17 mouse cellular contexts compared by ENCODE assay signal in genomic region chr1:84890005-84890393, GRCm38 (mm10). TPM values are rescaled to one million over a fixed set of nuclear protein-coding genes. Genes with fewer than 3 reads are reported as not detected.
DNase-seq lines count a peak whose midpoint lies in the region; ATAC-seq and TF ChIP-seq lines count a peak whose summit lies in the region.
"Had no signal": no experiment of that assay in that cellular context is flagged by ENCODE, and none has a peak within 500 bp of the region (broad histone marks: within the 10 kb centered on the region; RNA-seq: fewer than 3 reads in every experiment).

No protein-coding gene starts in this region.

- H3K4me3 ChIP-seq in forebrain, embryonic 13.5 days, result no peak overlapping the region
- H3K4me3 ChIP-seq in hindbrain, postnatal 0 days (ENCODE audit: low read length), result no peak overlapping the region
- no peak overlapping the region for H3K4me3 ChIP-seq in neural tube, embryonic 14.5 days (ENCODE audit: low read depth, low read length)
- H3K4me3 ChIP-seq in liver, postnatal 0 days (ENCODE audit: low read depth, low read length), result no peak overlapping the region
- H3K4me3 ChIP-seq: heart, embryonic 12.5 days; limb, embryonic 13.5 days; megakaryocyte, embryonic 14.5 days had no signal

- peak overlapping the region; percentile 63 for H3K27ac ChIP-seq in forebrain, embryonic 13.5 days
- no peak overlapping the region for H3K27ac ChIP-seq in hindbrain, postnatal 0 days
- H3K27ac ChIP-seq in neural tube, embryonic 14.5 days (ENCODE audit: low read depth, low read length), result no peak overlapping the region
- H3K27ac ChIP-seq in liver, postnatal 0 days (ENCODE audit: low read depth), result no peak overlapping the region
- H3K27ac ChIP-seq: limb, embryonic 13.5 days had no signal

- peak; percentile 11 to 26 for DNase-seq in cerebellum, postnatal 10 days
- no peak for DNase-seq in cerebellum, postnatal 25 days
- DNase-seq in hindbrain, postnatal 0 days (ENCODE audit: low spot score), result peak; percentile 10
- DNase-seq in liver, postnatal 0 days, result no peak
- DNase-seq: adrenal gland, adult 8-10 months; cerebellum, adult 11 months; gastrocnemius, postnatal 10 days; kidney, postnatal 14 days; lung, adult 2 months had no signal

- no peaks in the 10 kb centered on the region for H3K9me3 ChIP-seq in forebrain, embryonic 13.5 days (replicated peaks)
- H3K9me3 ChIP-seq in hindbrain, postnatal 0 days (ENCODE audit: low read length), result no peaks in the 10 kb centered on the region
- H3K9me3 ChIP-seq in neural tube, embryonic 14.5 days (ENCODE audit: control insufficient read depth, low read length), result no peaks in the 10 kb centered on the region
- H3K9me3 ChIP-seq in liver, postnatal 0 days (ENCODE audit: low read length), result no peaks in the 10 kb centered on the region
- H3K9me3 ChIP-seq: heart, embryonic 12.5 days had no signal

- ATAC-seq in forebrain, embryonic 13.5 days, result peak; percentile 87
- peak; percentile 60 for ATAC-seq in hindbrain, postnatal 0 days
- ATAC-seq in neural tube, embryonic 14.5 days (ENCODE audit: low read depth), result peak; percentile 76
- no peak for ATAC-seq in megakaryocyte-erythroid progenitor cell, adult 5-6 weeks (replicated peaks; ENCODE audit: low FRiP score, low TSS enrichment, poor library complexity, severe bottlenecking)
- no peak for ATAC-seq in erythroblast, adult 5-6 weeks (replicated peaks; ENCODE audit: low FRiP score, poor library complexity, severe bottlenecking)
- no peak for ATAC-seq in liver, postnatal 0 days

- H3K27me3 ChIP-seq in forebrain, embryonic 13.5 days, result no peaks in the 10 kb centered on the region
- H3K27me3 ChIP-seq in hindbrain, postnatal 0 days (ENCODE audit: insufficient read depth, low read length), result no peaks in the 10 kb centered on the region
- H3K27me3 ChIP-seq in neural tube, embryonic 14.5 days (ENCODE audit: control insufficient read depth, insufficient read depth, low read length), result no peaks in the 10 kb centered on the region
- no peaks in the 10 kb centered on the region for H3K27me3 ChIP-seq in liver, postnatal 0 days (ENCODE audit: insufficient read depth, low read length)
- H3K27me3 ChIP-seq: heart, embryonic 12.5 days; limb, embryonic 13.5 days; megakaryocyte, embryonic 14.5 days had no signal

- no peaks in the 10 kb centered on the region for H3K36me3 ChIP-seq in forebrain, embryonic 13.5 days (ENCODE audit: poor library complexity, severe bottlenecking)
- no peaks in the 10 kb centered on the region for H3K36me3 ChIP-seq in hindbrain, postnatal 0 days (ENCODE audit: insufficient read depth, low read length)
- H3K36me3 ChIP-seq in neural tube, embryonic 14.5 days (ENCODE audit: control insufficient read depth, insufficient read depth, low read length), result no peaks in the 10 kb centered on the region
- H3K36me3 ChIP-seq in liver, postnatal 0 days (replicated peaks; ENCODE audit: insufficient read depth, low read length), result no peaks in the 10 kb centered on the region
- H3K36me3 ChIP-seq: heart, embryonic 12.5 days; limb, embryonic 13.5 days had no signal

- peak overlapping the region; percentile 34 for H3K4me2 ChIP-seq in forebrain, embryonic 13.5 days
- H3K4me2 ChIP-seq in hindbrain, postnatal 0 days (ENCODE audit: low read depth, low read length), result peak overlapping the region; percentile 21; the same call in 1 of the 2 replicates
- no peak overlapping the region for H3K4me2 ChIP-seq in neural tube, embryonic 14.5 days (ENCODE audit: low read depth, low read length)
- H3K4me2 ChIP-seq in liver, postnatal 0 days (ENCODE audit: low read depth, low read length), result no peak overlapping the region
- H3K4me2 ChIP-seq: heart, embryonic 12.5 days; limb, embryonic 13.5 days had no signal

- no peak for TF ChIP-seq CTCF in hindbrain, postnatal 0 days (IDR thresholded peaks at IDR 0.05; ENCODE audit: low read depth)
- TF ChIP-seq CTCF in liver, postnatal 0 days (IDR thresholded peaks at IDR 0.05; ENCODE audit: low read depth), result no peak

- no peak for TF ChIP-seq EP300 in liver, postnatal 0 days (IDR thresholded peaks at IDR 0.05; ENCODE audit: low read depth)

- no peak overlapping the region for H3K9ac ChIP-seq in forebrain, embryonic 13.5 days
- H3K9ac ChIP-seq in hindbrain, postnatal 0 days (replicated peaks; ENCODE audit: low read length), result no peak overlapping the region
- H3K9ac ChIP-seq in neural tube, embryonic 14.5 days (replicated peaks; ENCODE audit: low read depth, low read length), result no peak overlapping the region
- H3K9ac ChIP-seq in liver, postnatal 0 days (replicated peaks), result no peak overlapping the region
- H3K9ac ChIP-seq: heart, embryonic 12.5 days; limb, embryonic 13.5 days had no signal

- WGBS in forebrain, embryonic 13.5 days, result 1% methylated on average over 7 of the region's 7 CpGs
- 11% methylated on average over 7 of the region's 7 CpGs for WGBS in hindbrain, postnatal 0 days
- 12% methylated on average over 7 of the region's 7 CpGs for WGBS in neural tube, embryonic 14.5 days
- WGBS in liver, postnatal 0 days (ENCODE audit: insufficient replicate concordance), result 73% methylated on average over 7 of the region's 7 CpGs

- peaks cover 16% of the 10 kb centered on the region for H3K4me1 ChIP-seq in forebrain, embryonic 13.5 days
- no peaks in the 10 kb centered on the region for H3K4me1 ChIP-seq in hindbrain, postnatal 0 days (ENCODE audit: insufficient read depth, low read length)
- H3K4me1 ChIP-seq in neural tube, embryonic 14.5 days (ENCODE audit: control insufficient read depth, insufficient read depth, low read length), result no peaks in the 10 kb centered on the region
- H3K4me1 ChIP-seq in liver, postnatal 0 days (ENCODE audit: insufficient read depth), result no peaks in the 10 kb centered on the region
- H3K4me1 ChIP-seq: heart, embryonic 12.5 days; limb, embryonic 13.5 days; megakaryocyte, embryonic 14.5 days had no signal

RNA-seq across cellular contexts. Expression of gene Slc16a14, which starts 44.9 kb away (rescaled TPM):
- polyA plus RNA-seq in forebrain, embryonic 13.5 days (2015; fragmentation: Nextera tagmentation; extraction: Ambion mirVana), result 10.9 and 15.6 TPM in 2 replicates
- total RNA-seq in hindbrain, postnatal 0 days (2014; rRNA removed), result 15.7 and 20.3 TPM in 2 replicates
- 14.5 and 16.2 TPM in 2 replicates for polyA plus RNA-seq in hindbrain, postnatal 0 days (2015; fragmentation: Nextera tagmentation; extraction: Ambion mirVana)
- polyA plus RNA-seq in neural tube, embryonic 14.5 days (2014; fragmentation: Nextera tagmentation; extraction: Ambion mirVana), result 14.2 and 15.3 TPM in 2 replicates
- not detected in 2 replicates for total RNA-seq in megakaryocyte-erythroid progenitor cell, adult 5-6 weeks (2014; fragmentation: Nextera tagmentation)
- total RNA-seq in megakaryocyte-erythroid progenitor cell, adult 5-6 weeks (2017), result not detected in 2 replicates
- total RNA-seq in erythroblast, adult 5-6 weeks (2015; ENCODE audit: low replicate concordance), result not detected in 2 replicates
- not detected in 2 replicates for total RNA-seq in erythroblast, adult 5-6 weeks (2017; ENCODE audit: low replicate concordance)
- polyA plus RNA-seq in liver, postnatal 0 days (2015; fragmentation: Nextera tagmentation; extraction: Ambion mirVana), result 0.05 TPM in 1 of 2 replicates, not detected in the other
- total RNA-seq: gastrocnemius, postnatal 10 days; MEL had no signal

RNA-seq across cellular contexts. Expression of gene Trip12, which starts 49.7 kb away (rescaled TPM):
- 66.3 and 74.0 TPM in 2 replicates for polyA plus RNA-seq in forebrain, embryonic 13.5 days (2015; fragmentation: Nextera tagmentation; extraction: Ambion mirVana)
- total RNA-seq in hindbrain, postnatal 0 days (2014; rRNA removed), result 82.2 and 92.8 TPM in 2 replicates
- 28.4 and 36.8 TPM in 2 replicates for polyA plus RNA-seq in hindbrain, postnatal 0 days (2015; fragmentation: Nextera tagmentation; extraction: Ambion mirVana)
- polyA plus RNA-seq in neural tube, embryonic 14.5 days (2014; fragmentation: Nextera tagmentation; extraction: Ambion mirVana), result 67.4 and 70.8 TPM in 2 replicates
- 180 and 213 TPM in 2 replicates for total RNA-seq in megakaryocyte-erythroid progenitor cell, adult 5-6 weeks (2014; fragmentation: Nextera tagmentation)
- total RNA-seq in megakaryocyte-erythroid progenitor cell, adult 5-6 weeks (2017), result 284 and 335 TPM in 2 replicates
- 67.4 and 74.0 TPM in 2 replicates for total RNA-seq in erythroblast, adult 5-6 weeks (2015; ENCODE audit: low replicate concordance)
- 115 and 127 TPM in 2 replicates for total RNA-seq in erythroblast, adult 5-6 weeks (2017; ENCODE audit: low replicate concordance)
- 19.5 and 21.2 TPM in 2 replicates for polyA plus RNA-seq in liver, postnatal 0 days (2015; fragmentation: Nextera tagmentation; extraction: Ambion mirVana)

RNA-seq across cellular contexts. Expression of gene Fbxo36, which starts 50.4 kb away (rescaled TPM):
- polyA plus RNA-seq in forebrain, embryonic 13.5 days (2015; fragmentation: Nextera tagmentation; extraction: Ambion mirVana), result 9.4 and 9.7 TPM in 2 replicates
- total RNA-seq in hindbrain, postnatal 0 days (2014; rRNA removed), result 2.8 and 3.7 TPM in 2 replicates
- polyA plus RNA-seq in hindbrain, postnatal 0 days (2015; fragmentation: Nextera tagmentation; extraction: Ambion mirVana), result 10.1 and 12.8 TPM in 2 replicates
- 3.8 and 4.9 TPM in 2 replicates for polyA plus RNA-seq in neural tube, embryonic 14.5 days (2014; fragmentation: Nextera tagmentation; extraction: Ambion mirVana)
- 9.3 and 11.9 TPM in 2 replicates for total RNA-seq in megakaryocyte-erythroid progenitor cell, adult 5-6 weeks (2014; fragmentation: Nextera tagmentation)
- total RNA-seq in megakaryocyte-erythroid progenitor cell, adult 5-6 weeks (2017), result 6.2 and 6.7 TPM in 2 replicates
- total RNA-seq in erythroblast, adult 5-6 weeks (2015; ENCODE audit: low replicate concordance), result not detected in 2 replicates
- total RNA-seq in erythroblast, adult 5-6 weeks (2017; ENCODE audit: low replicate concordance), result 1.7 and 2.0 TPM in 2 replicates
- polyA plus RNA-seq in liver, postnatal 0 days (2015; fragmentation: Nextera tagmentation; extraction: Ambion mirVana), result 12.6 and 16.4 TPM in 2 replicates

Comparison
In these comparisons a context has a peak if more than half of its experiments do, and no peak if none do; other contexts are left out.
1. DNase-seq: peak in cerebellum, postnatal 10 days (2 of 2) and hindbrain, postnatal 0 days (single experiment); none in cerebellum, postnatal 25 days (0 of 2) and liver, postnatal 0 days (single experiment).
2. ATAC-seq: peak in forebrain, embryonic 13.5 days (single experiment), hindbrain, postnatal 0 days (single experiment) and neural tube, embryonic 14.5 days (single experiment); none in megakaryocyte-erythroid progenitor cell, adult 5-6 weeks (single experiment), erythroblast, adult 5-6 weeks (single experiment) and liver, postnatal 0 days (single experiment).
3. H3K4me2 ChIP-seq: peak in forebrain, embryonic 13.5 days (single experiment) and hindbrain, postnatal 0 days (single experiment); none in neural tube, embryonic 14.5 days (single experiment) and liver, postnatal 0 days (single experiment).
4. RNA of gene Slc16a14, which starts 44.9 kb away (polyA plus RNA-seq): 14.5 to 16.2 TPM in hindbrain, postnatal 0 days, 14.2 to 15.3 TPM in neural tube, embryonic 14.5 days and 10.9 to 15.6 TPM in forebrain, embryonic 13.5 days; 0.05 TPM in liver, postnatal 0 days; every median in the first group is over 10 times any median in the second.